Mouse (Mus musculus) monocyte, adult 2 months (primary cell): Measurements from ENCODE around the gene En1.

ENCODE experiments used
- DNase-seq, 2 experiments: peaks; one replicate each; pipeline ENCODE4 v3.0.0; 2022; ENCODE audit warnings: low spot score in 2 of 2, low read depth in 1 of 2

Gene En1

DNA sequence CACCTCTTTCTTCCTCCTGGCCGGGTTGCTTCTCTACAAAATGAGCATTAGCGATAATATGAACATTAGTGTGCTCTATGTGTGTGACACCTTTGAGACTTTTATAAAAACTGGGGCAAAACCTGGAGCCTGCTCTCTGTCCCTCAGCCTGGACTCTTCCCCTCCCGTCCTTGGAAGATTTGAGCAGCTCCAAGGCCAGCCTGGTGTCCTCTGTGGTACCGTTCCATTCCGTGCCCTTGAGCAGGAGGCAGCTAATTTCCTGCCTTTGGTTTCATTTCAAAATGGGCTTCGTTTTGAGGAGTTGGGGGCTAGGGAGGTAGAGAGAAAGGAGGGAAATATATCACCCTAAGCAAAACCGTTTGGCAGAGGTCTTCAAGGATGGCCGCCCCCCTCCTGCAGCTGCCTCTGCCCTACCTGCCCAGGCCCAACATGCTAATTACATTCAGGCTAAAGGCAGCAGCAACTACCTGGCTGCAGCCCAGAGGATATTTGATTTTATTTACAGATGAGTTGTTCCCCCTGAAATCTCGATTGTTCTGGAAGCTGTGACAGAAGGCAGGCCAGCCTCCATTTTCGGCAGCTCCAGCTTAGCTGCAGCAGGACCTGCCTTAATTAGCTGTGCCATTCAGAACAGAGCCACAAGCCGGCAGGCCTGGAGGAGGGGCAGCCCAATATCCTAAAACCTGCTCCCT lies 24.9 kb downstream of the En1 start:
- DNase-seq: no peak

DNA sequence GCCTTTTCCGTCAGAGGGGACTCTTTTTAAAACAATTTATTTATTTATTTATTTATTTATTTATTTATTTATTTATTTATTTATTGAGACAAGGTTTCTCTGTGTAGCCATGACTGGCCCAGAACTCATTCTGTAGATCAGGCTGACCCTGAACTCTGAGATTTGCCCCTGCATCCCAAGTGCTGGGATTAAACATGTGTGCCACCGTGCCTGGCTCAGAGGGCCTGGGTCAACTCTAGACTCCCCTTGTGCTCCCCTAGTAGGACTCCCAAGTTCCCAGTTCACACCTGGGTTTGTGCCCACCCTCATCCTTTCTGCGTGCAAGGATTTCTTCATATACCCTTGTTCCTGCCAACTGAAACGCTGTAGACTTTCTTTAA lies 25.4 kb downstream of the En1 start:
- DNase-seq: no peak

DNA sequence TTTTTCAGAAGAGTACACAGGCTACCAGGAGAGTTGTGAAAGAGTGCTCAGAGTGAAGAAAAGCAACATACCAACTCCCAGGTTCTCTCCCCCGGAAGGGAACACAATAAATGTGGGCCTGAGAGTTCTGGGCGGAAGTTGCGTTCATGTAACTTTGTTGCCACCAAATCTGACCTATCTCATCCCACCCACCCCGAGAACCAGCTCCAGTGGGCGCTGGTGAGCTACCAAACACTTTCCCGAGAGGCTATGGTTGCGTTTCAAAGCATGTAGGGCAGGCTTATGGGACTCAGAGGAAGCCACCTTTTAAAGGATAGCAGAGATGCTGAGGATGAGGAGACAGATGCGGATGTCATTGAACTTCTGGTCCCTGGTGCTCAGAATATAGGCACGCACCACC lies 26.6 kb downstream of the En1 start:
- no peak for DNase-seq

DNA sequence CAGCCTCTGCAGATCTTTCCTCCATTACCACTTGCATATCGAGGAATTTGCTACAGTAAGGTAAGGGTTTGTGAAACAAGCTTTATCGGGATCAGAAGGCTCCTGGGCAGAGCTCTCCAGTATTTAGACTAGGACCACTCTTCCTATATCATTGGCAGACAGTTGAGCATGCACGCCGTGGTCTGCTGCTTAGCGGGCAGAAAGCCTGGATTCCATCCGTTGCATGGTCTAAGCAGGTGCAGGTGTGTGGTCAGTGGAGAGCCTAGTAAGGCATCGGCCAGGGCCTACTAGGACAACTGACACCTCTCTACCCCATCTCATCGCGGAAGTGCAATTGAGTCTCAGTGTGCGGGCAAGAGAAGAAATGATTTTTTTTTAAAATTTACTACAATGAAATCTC lies 41.2 kb downstream of the En1 start:
- no peak for DNase-seq

DNA sequence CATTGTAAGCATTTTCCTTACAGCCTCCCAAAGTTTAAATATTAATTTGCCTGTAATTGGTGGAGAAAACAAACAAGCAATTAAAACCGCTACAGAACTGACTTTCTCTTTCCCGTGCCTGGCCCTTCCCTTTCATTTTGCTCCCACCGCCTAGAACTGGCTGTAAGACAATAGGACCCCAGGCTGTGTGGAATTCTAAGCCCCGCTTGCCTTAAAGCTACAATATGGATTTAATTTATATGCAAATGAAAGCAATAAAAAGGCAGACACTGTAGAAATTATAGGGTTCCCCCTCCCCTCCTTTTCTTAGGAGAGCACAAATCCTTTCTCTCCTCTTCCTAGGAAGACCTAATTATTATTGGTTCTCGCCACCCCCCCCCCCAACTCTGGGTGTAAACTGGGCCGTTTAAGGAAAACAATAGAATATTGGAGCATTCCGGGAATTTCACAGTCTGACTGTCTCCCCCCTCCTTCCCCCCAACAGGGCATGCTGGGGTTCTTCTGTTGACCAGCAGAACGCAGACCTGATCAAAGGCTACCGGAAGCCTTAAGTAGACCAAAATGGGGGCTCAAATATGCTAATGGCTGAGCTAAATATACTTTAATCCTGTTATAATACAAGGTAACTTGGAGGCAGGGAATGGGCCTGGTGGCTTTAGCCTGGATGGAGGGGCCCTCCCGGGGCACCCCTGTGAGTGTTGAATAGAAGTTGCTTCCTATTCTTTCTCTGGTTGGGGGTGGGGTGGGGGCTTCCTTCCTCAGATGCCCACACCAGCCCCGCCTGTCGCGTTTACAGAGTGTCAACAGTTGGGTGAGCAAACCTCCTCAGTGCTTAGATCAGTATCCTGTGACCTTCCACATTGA lies 41.9 kb downstream of the En1 start:
- DNase-seq: no peak

DNA sequence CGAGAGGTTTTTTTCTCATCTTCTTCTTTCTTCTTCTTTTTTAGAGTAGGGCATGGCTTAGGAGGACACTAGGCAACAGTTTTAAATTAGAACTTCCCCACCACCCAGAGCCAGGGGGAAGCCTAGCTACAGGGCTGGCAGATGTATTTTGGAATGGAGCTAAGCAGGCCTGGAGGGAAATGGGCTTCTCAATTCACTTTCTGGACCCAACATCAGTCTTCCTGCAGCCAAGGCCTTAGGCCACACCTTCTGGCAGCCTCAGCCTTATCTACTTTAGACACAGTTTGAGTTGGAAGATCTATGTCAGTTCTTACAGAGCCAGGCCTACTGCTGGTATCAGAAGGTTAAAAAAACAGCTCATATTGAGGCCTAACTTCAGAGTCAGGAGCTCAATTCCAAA lies 42.5 kb downstream of the En1 start:
- DNase-seq: no peak

DNA sequence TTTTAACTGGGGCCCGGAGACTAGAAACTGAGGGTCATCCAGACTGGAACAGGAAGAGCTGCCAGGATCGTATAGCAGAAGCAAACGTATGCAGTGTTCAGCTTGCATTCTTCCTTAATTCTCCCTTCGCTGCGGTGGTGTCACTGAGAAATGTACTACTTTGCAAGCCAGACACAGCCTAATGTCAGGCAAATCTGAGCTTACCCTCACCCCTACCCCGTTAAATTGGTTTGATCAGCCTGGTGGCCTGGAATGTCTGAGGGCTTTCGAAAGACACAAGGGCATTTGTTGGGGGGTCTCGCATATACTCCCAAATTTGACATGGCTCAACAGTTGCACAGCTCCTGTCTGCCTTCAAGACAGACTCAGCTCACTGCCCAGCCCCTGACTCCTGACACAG lies 47.9 kb downstream of the En1 start:
- DNase-seq: no peak

DNA sequence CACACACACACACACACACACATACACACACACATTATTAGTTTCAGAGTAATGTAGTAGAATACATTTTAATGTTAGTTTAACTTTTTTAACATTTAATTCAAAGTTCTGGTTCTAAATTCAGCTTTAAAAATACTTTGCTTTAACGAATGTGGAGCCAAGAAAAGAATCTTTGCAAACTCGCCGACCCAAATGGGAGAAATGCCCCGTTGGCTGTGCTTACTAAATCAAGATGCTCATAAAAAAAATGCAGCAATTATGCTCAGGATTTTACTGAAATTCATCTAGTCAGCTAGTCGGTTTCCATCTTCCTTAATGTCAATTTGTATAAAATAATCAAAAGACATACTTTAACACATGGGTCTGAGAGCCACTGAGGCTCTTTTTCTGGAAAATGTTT lies 49.8 kb downstream of the En1 start:
- DNase-seq: no peak

DNA sequence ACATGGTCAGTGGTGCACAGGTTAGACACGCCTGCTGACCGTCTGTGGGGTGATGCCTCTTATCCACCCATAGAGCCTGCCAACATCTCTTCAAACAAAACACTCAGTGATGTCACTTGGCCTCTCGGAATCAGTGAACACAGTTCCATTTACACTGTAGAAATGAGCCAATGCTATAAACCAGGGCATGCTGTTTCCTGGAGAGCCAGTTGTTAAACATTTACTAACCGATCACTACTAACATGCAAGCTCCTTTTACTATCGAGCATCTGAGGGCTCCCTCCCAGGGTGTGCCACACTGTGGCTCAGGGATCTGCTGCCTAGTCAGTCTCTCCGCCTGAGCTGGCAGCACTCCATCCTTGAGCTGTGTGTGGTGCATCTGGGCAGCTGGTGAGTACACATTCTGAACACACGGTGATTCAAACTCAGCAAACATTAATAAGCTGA lies 52.8 kb downstream of the En1 start:
- no peak for DNase-seq
